ENCODE assay signal across 25 mouse cellular contexts in genomic region chr1:89473946-89474345, GRCm38 (mm10). TPM values are rescaled to one million over a fixed set of nuclear protein-coding genes. Genes with fewer than 3 reads are reported as not detected.
DNase-seq lines count a peak whose midpoint lies in the region; ATAC-seq and TF ChIP-seq lines count a peak whose summit lies in the region.
"Had no signal": no experiment of that assay in that cellular context is flagged by ENCODE, and none has a peak within 500 bp of the region (broad histone marks: within the 10 kb centered on the region; RNA-seq: fewer than 3 reads in every experiment).

No protein-coding gene starts in this region.

- no peak overlapping the region for H3K9ac ChIP-seq in intestine, postnatal 0 days (ENCODE audit: low read depth, low read length)
- no peak overlapping the region for H3K9ac ChIP-seq in intestine, embryonic 16.5 days (ENCODE audit: low read depth, low read length)
- H3K9ac ChIP-seq in kidney, postnatal 0 days (ENCODE audit: low read depth, low read length), result no peak overlapping the region
- H3K9ac ChIP-seq in liver, embryonic 16.5 days (ENCODE audit: low read depth, low read length), result no peak overlapping the region
- H3K9ac ChIP-seq in hindbrain, embryonic 14.5 days, result no peak overlapping the region
- H3K9ac ChIP-seq: heart, embryonic 15.5 days; limb, embryonic 15.5 days; neural tube, embryonic 15.5 days had no signal

- no peaks in the 10 kb centered on the region for H3K27me3 ChIP-seq in intestine, postnatal 0 days (replicated peaks; ENCODE audit: control insufficient read depth, insufficient read depth, low read length)
- H3K27me3 ChIP-seq in intestine, embryonic 16.5 days (replicated peaks; ENCODE audit: control insufficient read depth, insufficient read depth, low read length), result no peaks in the 10 kb centered on the region
- no peaks in the 10 kb centered on the region for H3K27me3 ChIP-seq in kidney, postnatal 0 days (ENCODE audit: insufficient read depth, low read length)
- no peaks in the 10 kb centered on the region for H3K27me3 ChIP-seq in liver, embryonic 16.5 days (ENCODE audit: control insufficient read depth, insufficient read depth, low read depth, low read length)
- H3K27me3 ChIP-seq in hindbrain, embryonic 14.5 days (ENCODE audit: control insufficient read depth, insufficient read depth, low read length), result no peaks in the 10 kb centered on the region
- H3K27me3 ChIP-seq: heart, embryonic 15.5 days; limb, embryonic 15.5 days; neural tube, embryonic 15.5 days had no signal

- H3K9me3 ChIP-seq in intestine, postnatal 0 days (ENCODE audit: control insufficient read depth), result no peaks in the 10 kb centered on the region
- H3K9me3 ChIP-seq in intestine, embryonic 16.5 days (ENCODE audit: control insufficient read depth, low read length), result no peaks in the 10 kb centered on the region
- H3K9me3 ChIP-seq in kidney, postnatal 0 days (replicated peaks; ENCODE audit: low read length), result no peaks in the 10 kb centered on the region
- no peaks in the 10 kb centered on the region for H3K9me3 ChIP-seq in liver, embryonic 16.5 days (replicated peaks; ENCODE audit: control insufficient read depth, low read length)
- no peaks in the 10 kb centered on the region for H3K9me3 ChIP-seq in hindbrain, embryonic 14.5 days (ENCODE audit: control insufficient read depth, low read length)
- H3K9me3 ChIP-seq: heart, embryonic 15.5 days; limb, embryonic 15.5 days; midbrain, embryonic 10.5 days; neural tube, embryonic 15.5 days had no signal

- no peak overlapping the region for H3K4me3 ChIP-seq in intestine, postnatal 0 days (ENCODE audit: low read depth, low read length)
- H3K4me3 ChIP-seq in intestine, embryonic 16.5 days (ENCODE audit: low read length), result no peak overlapping the region
- H3K4me3 ChIP-seq in kidney, postnatal 0 days (replicated peaks; ENCODE audit: low read depth, low read length), result no peak overlapping the region
- no peak overlapping the region for H3K4me3 ChIP-seq in liver, embryonic 16.5 days (ENCODE audit: low read depth, low read length)
- H3K4me3 ChIP-seq in hindbrain, embryonic 14.5 days (replicated peaks; ENCODE audit: low read length), result no peak overlapping the region
- H3K4me3 ChIP-seq: heart, embryonic 15.5 days; left cerebral cortex, adult 2 months; limb, embryonic 15.5 days; midbrain, embryonic 10.5 days; neural tube, embryonic 15.5 days had no signal

- WGBS in intestine, postnatal 0 days, result 62% methylated on average over 5 of the region's 5 CpGs
- 64% methylated on average over 5 of the region's 5 CpGs for WGBS in intestine, embryonic 16.5 days
- 67% methylated on average over 5 of the region's 5 CpGs for WGBS in kidney, postnatal 0 days
- WGBS in liver, embryonic 16.5 days (ENCODE audit: insufficient replicate concordance), result 60% methylated on average over 5 of the region's 5 CpGs
- WGBS in hindbrain, embryonic 14.5 days, result 91% methylated on average over 5 of the region's 5 CpGs

- TF ChIP-seq CTCF in intestine, postnatal 0 days (IDR thresholded peaks at IDR 0.05; ENCODE audit: low read depth), result no peak
- no peak for TF ChIP-seq CTCF in kidney, postnatal 0 days (IDR thresholded peaks at IDR 0.05; ENCODE audit: low read depth)

- H3K27ac ChIP-seq in intestine, postnatal 0 days (ENCODE audit: low read depth, low read length), result no peak overlapping the region; the same call in none of the 2 replicates
- H3K27ac ChIP-seq in intestine, embryonic 16.5 days (ENCODE audit: low read length), result no peak overlapping the region
- peak overlapping the region; percentile 27; the same call in 1 of the 2 replicates for H3K27ac ChIP-seq in kidney, postnatal 0 days
- no peak overlapping the region for H3K27ac ChIP-seq in liver, embryonic 16.5 days (ENCODE audit: low read length)
- H3K27ac ChIP-seq in hindbrain, embryonic 14.5 days, result no peak overlapping the region
- H3K27ac ChIP-seq: heart, embryonic 15.5 days; left cerebral cortex, adult 2 months; limb, embryonic 15.5 days; macrophage; midbrain, embryonic 10.5 days; neural tube, embryonic 15.5 days had no signal

- peak overlapping the region; percentile 35; the same call in 1 of the 2 replicates for H3K4me2 ChIP-seq in intestine, postnatal 0 days (replicated peaks; ENCODE audit: low read depth)
- H3K4me2 ChIP-seq in intestine, embryonic 16.5 days (ENCODE audit: low read depth, low read length), result no peak overlapping the region
- H3K4me2 ChIP-seq in kidney, postnatal 0 days (ENCODE audit: low read length), result no peak overlapping the region
- no peak overlapping the region for H3K4me2 ChIP-seq in liver, embryonic 16.5 days (ENCODE audit: low read depth, low read length)
- no peak overlapping the region for H3K4me2 ChIP-seq in hindbrain, embryonic 14.5 days (replicated peaks)
- H3K4me2 ChIP-seq: heart, embryonic 15.5 days; limb, embryonic 15.5 days; neural tube, embryonic 15.5 days had no signal

- ATAC-seq in intestine, postnatal 0 days, result no peak
- ATAC-seq in intestine, embryonic 16.5 days, result no peak
- ATAC-seq in kidney, postnatal 0 days (replicated peaks; ENCODE audit: low FRiP score, low read depth), result no peak; the same call in 1 of the 2 replicates
- peak; percentile 83 for ATAC-seq in liver, embryonic 16.5 days (ENCODE audit: low read depth)
- no peak for ATAC-seq in hindbrain, embryonic 14.5 days (ENCODE audit: low FRiP score)
- ATAC-seq: forebrain, embryonic 14.5 days; hindbrain, embryonic 16.5 days; lung, postnatal 0 days had no signal

- DNase-seq in kidney, adult 18-20 months, result peak; percentile 77
- no peak for DNase-seq in kidney, postnatal 0 days (ENCODE audit: low spot score)
- no peak for DNase-seq in left cerebral cortex, adult 11 months (ENCODE audit: low spot score)
- DNase-seq in hindbrain, embryonic 14.5 days (ENCODE audit: low spot score), result no peak
- DNase-seq in cerebellum, adult 9-10 months, result no peak
- DNase-seq: adrenal gland, postnatal 14 days; cerebellum, adult 2 months; cerebellum, postnatal 36 days; embryo, embryonic 11 days; heart, postnatal 36 days; layer of hippocampus, adult 9-11 months; left cerebral cortex, postnatal 4 days; thymus, postnatal 14 days had no signal

- H3K36me3 ChIP-seq in intestine, postnatal 0 days (ENCODE audit: control insufficient read depth, insufficient read depth), result no peaks in the 10 kb centered on the region
- H3K36me3 ChIP-seq in intestine, embryonic 16.5 days (ENCODE audit: control insufficient read depth, insufficient read depth, low read length), result no peaks in the 10 kb centered on the region
- no peaks in the 10 kb centered on the region for H3K36me3 ChIP-seq in kidney, postnatal 0 days (ENCODE audit: insufficient read depth, low read length)
- H3K36me3 ChIP-seq in liver, embryonic 16.5 days (ENCODE audit: control insufficient read depth, insufficient read depth), result no peaks in the 10 kb centered on the region
- no peaks in the 10 kb centered on the region for H3K36me3 ChIP-seq in hindbrain, embryonic 14.5 days (replicated peaks; ENCODE audit: control insufficient read depth, insufficient read depth)
- H3K36me3 ChIP-seq: heart, embryonic 15.5 days; limb, embryonic 15.5 days; midbrain, embryonic 10.5 days; neural tube, embryonic 15.5 days had no signal

- H3K4me1 ChIP-seq in intestine, postnatal 0 days (replicated peaks; ENCODE audit: control insufficient read depth, insufficient read depth, low read length), result peaks cover 3% of the 10 kb centered on the region; the same call in 1 of the 2 replicates
- H3K4me1 ChIP-seq in intestine, embryonic 16.5 days (ENCODE audit: control insufficient read depth, insufficient read depth, low read length), result peaks cover 60% of the 10 kb centered on the region
- H3K4me1 ChIP-seq in kidney, postnatal 0 days (replicated peaks; ENCODE audit: insufficient read depth, low read length), result no peaks in the 10 kb centered on the region; the same call in 1 of the 2 replicates
- H3K4me1 ChIP-seq in liver, embryonic 16.5 days (ENCODE audit: control insufficient read depth, low read depth, low read length), result peaks cover 3% of the 10 kb centered on the region; the same call in 1 of the 2 replicates
- H3K4me1 ChIP-seq in hindbrain, embryonic 14.5 days (replicated peaks; ENCODE audit: control insufficient read depth, insufficient read depth, low read length), result peaks cover 5% of the 10 kb centered on the region; the same call in 1 of the 2 replicates

RNA-seq across cellular contexts. Expression of gene Agap1, which starts 19.3 kb away (rescaled TPM):
- 6.1 and 7.0 TPM in 2 replicates for polyA plus RNA-seq in intestine, postnatal 0 days (2015; fragmentation: Nextera tagmentation; extraction: Ambion mirVana)
- 4.8 and 5.5 TPM in 2 replicates for polyA plus RNA-seq in intestine, embryonic 16.5 days (2015; fragmentation: Nextera tagmentation; extraction: Ambion mirVana)
- 8.5 and 8.7 TPM in 2 replicates for polyA plus RNA-seq in kidney, postnatal 0 days (2015; fragmentation: Nextera tagmentation; extraction: Ambion mirVana)
- 0.85 and 1.1 TPM in 2 replicates for polyA plus RNA-seq in liver, embryonic 16.5 days (2015; fragmentation: Nextera tagmentation; extraction: Ambion mirVana)
- polyA plus RNA-seq in hindbrain, embryonic 14.5 days (2014; fragmentation: Nextera tagmentation; extraction: Ambion mirVana), result 72.2 and 81.2 TPM in 2 replicates
